Mouse (Mus musculus): ENCODE measurements at regions not wholly inside any gene's neighbourhood (a gene's known extent, or its start where the extent isn't known, plus 50 kb on each side); places are given as distances from the start of the nearest gene placed in this dataset.
A peak's percentile ranks its signal among the peaks of the same experiment; 100 is the strongest.

DNA sequence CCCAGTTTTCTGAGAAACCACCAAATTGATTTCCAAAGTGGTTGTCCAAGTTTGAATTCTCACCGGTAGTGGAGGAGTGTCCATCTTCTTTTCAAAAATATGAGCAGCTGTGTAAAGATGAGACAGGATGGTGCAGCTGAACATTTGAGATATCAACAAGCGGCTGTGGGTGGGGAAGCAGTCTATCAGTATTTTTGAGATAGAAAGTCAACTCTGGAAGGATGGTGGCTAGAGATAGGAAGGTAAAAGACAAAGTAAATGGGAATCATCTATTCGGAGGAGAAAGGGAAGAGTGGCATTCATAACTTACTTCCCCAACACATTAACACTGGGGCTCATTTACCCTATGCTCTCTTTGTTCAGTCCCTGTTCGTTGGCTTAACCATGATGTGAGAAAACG, 146.9 kb upstream of the Gmnc start:
- 90% methylated on average over 5 of the region's 5 CpGs for WGBS
- Histone ChIP-seq H3K27ac (no peak overlapping the region), H3K4me1 (no peaks in the 10 kb centered on the region), H3K36me3 (replicated peaks) (no peaks in the 10 kb centered on the region), H3K27me3 (ENCODE audit: poor library complexity, severe bottlenecking) (no peaks in the 10 kb centered on the region), H3K9me3 (0 out of 2 replicates have a peak, but pooled peaks cover 5% of the 10 kb centered on the region), H3K4me3 (no peak overlapping the region)
- no peak for DNase-seq (ENCODE audit: extremely low spot score, low spot score)

- Histone ChIP-seq H3K4me3 (no peak overlapping the region), H3K4me1 (no peaks in the 10 kb centered on the region), H3K27me3 (ENCODE audit: poor library complexity, severe bottlenecking) (no peaks in the 10 kb centered on the region), H3K9me3 (0 out of 2 replicates have a peak, but pooled peaks cover 5% of the 10 kb centered on the region), H3K36me3 (replicated peaks) (no peaks in the 10 kb centered on the region), H3K27ac (no peak overlapping the region)
- WGBS, result 52% methylated on average over 1 of the region's 1 CpGs
- DNase-seq (ENCODE audit: extremely low spot score, low spot score), result no peak
Measured at GRCm38 (mm10) chr16:27138987-27139386, 147.5 kb upstream of the Gmnc start.

- DNase-seq (ENCODE audit: extremely low spot score, low spot score), result peak; percentile 18
- WGBS, result 16% methylated on average over 3 of the region's 3 CpGs
- H3K27ac ChIP-seq, result no peak overlapping the region
- H3K27me3 ChIP-seq (ENCODE audit: poor library complexity, severe bottlenecking), result no peaks in the 10 kb centered on the region
- no peaks in the 10 kb centered on the region for H3K36me3 ChIP-seq (replicated peaks)
- no peaks in the 10 kb centered on the region for H3K9me3 ChIP-seq
- no peaks in the 10 kb centered on the region for H3K4me1 ChIP-seq
- H3K4me3 ChIP-seq, result no peak overlapping the region
Measured at GRCm38 (mm10) chr16:27140037-27140436, 148.6 kb upstream of the Gmnc start.

DNA sequence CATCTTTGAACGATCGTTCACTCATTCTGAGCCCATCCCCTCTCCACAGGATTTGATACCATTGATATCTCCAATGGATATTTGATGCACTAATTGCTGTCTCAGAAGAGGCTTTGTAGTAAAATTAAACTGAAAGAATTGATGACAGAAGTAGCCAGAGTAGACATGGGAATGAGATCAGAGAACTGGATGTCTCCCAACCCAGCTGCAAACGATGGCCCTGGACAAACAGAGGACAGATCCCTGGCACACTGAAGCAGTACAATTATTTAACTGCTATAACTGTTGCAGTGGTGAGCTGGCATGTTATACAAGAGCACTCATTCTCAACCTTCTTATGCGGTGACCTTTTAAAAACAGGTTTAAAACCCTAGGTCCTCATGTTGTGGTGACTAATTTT, 151.5 kb upstream of the Ostn start:
- Histone ChIP-seq H3K4me1 (no peaks in the 10 kb centered on the region), H3K27ac (no peak overlapping the region), H3K9me3 (no peaks in the 10 kb centered on the region), H3K36me3 (replicated peaks) (no peaks in the 10 kb centered on the region), H3K4me3 (no peak overlapping the region), H3K27me3 (ENCODE audit: poor library complexity, severe bottlenecking) (no peaks in the 10 kb centered on the region)
- DNase-seq (ENCODE audit: extremely low spot score, low spot score), result no peak
- WGBS, result 92% methylated on average over 4 of the region's 4 CpGs

DNA sequence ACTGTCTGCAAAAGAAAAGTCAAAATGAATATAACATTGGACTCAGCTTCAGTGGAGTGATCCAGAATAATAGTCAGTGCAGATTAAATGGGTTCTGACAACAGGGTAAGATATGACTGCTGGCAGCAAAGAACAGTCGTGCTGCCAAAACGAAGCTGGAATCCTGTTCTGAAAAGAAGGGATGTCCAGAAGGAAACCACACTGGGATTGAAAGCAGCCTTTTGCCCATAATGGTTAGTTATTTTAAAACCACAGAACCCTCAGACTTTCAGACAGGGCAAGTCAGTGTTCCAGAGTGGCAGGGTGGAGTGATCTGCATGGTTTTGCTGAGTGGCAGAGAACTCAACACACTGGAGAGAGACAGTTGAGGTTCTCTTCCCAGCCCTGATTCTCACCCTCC, 111.6 kb upstream of the Ostn start:
- no peaks in the 10 kb centered on the region for H3K36me3 ChIP-seq (replicated peaks)
- no peaks in the 10 kb centered on the region for H3K27me3 ChIP-seq (ENCODE audit: poor library complexity, severe bottlenecking)
- no peak overlapping the region for H3K27ac ChIP-seq
- H3K4me1 ChIP-seq, result no peaks in the 10 kb centered on the region
- WGBS, result 87% methylated on average over 2 of the region's 2 CpGs
- no peaks in the 10 kb centered on the region for H3K9me3 ChIP-seq
- H3K4me3 ChIP-seq, result no peak overlapping the region
- DNase-seq (ENCODE audit: extremely low spot score, low spot score), result no peak

All from forebrain, embryonic 10.5 days (tissue).